Mouse (Mus musculus) CH12.LX (cell line): ENCODE data around the gene Mrpl40. TPM values are rescaled to one million over a fixed set of nuclear protein-coding genes. Genes with fewer than 3 reads are reported as not detected.

Experiments
- DNase-seq: peaks from one replicate; pipeline ENCODE4 v3.0.0-alpha.2; 2013; ENCODE audit errors: extremely low read depth
- H3K27ac ChIP-seq: 2 replicates; pipeline ENCODE4 v1.5.1; 2012; ENCODE audit warnings: low read depth, mild to moderate bottlenecking, control low read depth, moderate library complexity; ENCODE audit not compliant: insufficient read depth
- H3K27me3 ChIP-seq: replicated peaks from 2 replicates; pipeline ENCODE3; 2012; ENCODE audit warnings: inconsistent platforms
- H3K36me3 ChIP-seq, 2 experiments: replicated peaks in 1 of 2; 2 replicates each; pipeline versions ENCODE3 to v1.6.1; 2012; ENCODE audit warnings: inconsistent platforms in 1 of 2, low read length in 1 of 2, mild to moderate bottlenecking in 1 of 2, mixed read lengths in 1 of 2, moderate library complexity in 1 of 2; ENCODE audit not compliant: control insufficient read depth in 1 of 2, insufficient read depth in 1 of 2
- H3K4me1 ChIP-seq, 2 experiments: 2 replicates each; pipeline ENCODE4 v1.6.1; 2012; ENCODE audit warnings: inconsistent platforms in 1 of 2, moderate library complexity in 1 of 2; ENCODE audit not compliant: insufficient read depth in 2 of 2, control insufficient read depth in 1 of 2
- H3K4me2 ChIP-seq: 2 replicates; pipeline ENCODE4 v1.6.1; 2012; ENCODE audit warnings: low read depth, mild to moderate bottlenecking, control low read depth; ENCODE audit not compliant: poor library complexity, insufficient read depth, severe bottlenecking
- H3K4me3 ChIP-seq, 3 experiments: fragments of 150-350 bp in 1 of 3; sonication (generic) in 1 of 3; replicated peaks in 1 of 3; 2 replicates each; pipeline versions ENCODE3 to v1.5.1; 2011 to 2012; ENCODE audit warnings: low read depth in 2 of 3, low read length in 2 of 3, mild to moderate bottlenecking in 2 of 3, moderate library complexity in 2 of 3, control low read depth in 1 of 3, improper control_type of control experiment in 1 of 3, inconsistent platforms in 1 of 3, mixed read lengths in 1 of 3; ENCODE audit not compliant: poor library complexity in 1 of 3
- H3K79me2 ChIP-seq: replicated peaks from 2 replicates; pipeline ENCODE4 v1.6.1; 2012; ENCODE audit warnings: mild to moderate bottlenecking, moderate library complexity; ENCODE audit not compliant: control insufficient read depth, poor library complexity, insufficient read depth, severe bottlenecking; ENCODE audit errors: extremely low read depth
- H3K9ac ChIP-seq: 2 replicates; pipeline ENCODE4 v1.6.1; 2012; ENCODE audit warnings: low read depth, mild to moderate bottlenecking, control low read depth, moderate library complexity; ENCODE audit not compliant: insufficient read depth
- H3K9me3 ChIP-seq: replicated peaks from 2 replicates; pipeline ENCODE3; 2012; ENCODE audit warnings: low read length, inconsistent platforms, mixed read lengths
- EP300 ChIP-seq: IDR thresholded peaks from 2 replicates; pipeline ENCODE4 v1.6.1; 2011; ENCODE audit warnings: low read length, improper control_type of control experiment
- ETS1 ChIP-seq: conservative IDR thresholded peaks from 2 replicates; pipeline ENCODE4 v1.6.1; 2012; ENCODE audit warnings: low read depth, mild to moderate bottlenecking, inconsistent platforms, low read length, improper control_type of control experiment, moderate library complexity
- GABPA ChIP-seq: IDR thresholded peaks from 2 replicates; pipeline ENCODE4 v1.6.1; 2012; ENCODE audit warnings: low read depth, low read length, improper control_type of control experiment, inconsistent platforms; ENCODE audit not compliant: insufficient replicate concordance
- IRF4 ChIP-seq: IDR thresholded peaks from 2 replicates; pipeline ENCODE4 v1.6.1; 2014; ENCODE audit warnings: low read depth, mild to moderate bottlenecking, inconsistent platforms, low read length, improper control_type of control experiment
- JUN ChIP-seq: IDR thresholded peaks from 2 replicates; pipeline ENCODE4 v1.6.1; 2011; ENCODE audit warnings: low read depth, mild to moderate bottlenecking, low read length, improper control_type of control experiment, moderate library complexity; ENCODE audit not compliant: insufficient read depth
- JUND ChIP-seq: conservative IDR thresholded peaks from 2 replicates; pipeline ENCODE4 v1.6.1; 2011; ENCODE audit warnings: low read depth, low read length, improper control_type of control experiment
- KAT2A ChIP-seq: IDR thresholded peaks from 2 replicates; pipeline ENCODE4 v1.6.1; 2012; ENCODE audit warnings: low read length, improper control_type of control experiment, inconsistent platforms; ENCODE audit not compliant: insufficient replicate concordance
- MAX ChIP-seq: IDR thresholded peaks from 2 replicates; pipeline ENCODE4 v1.6.1; 2011; ENCODE audit warnings: low read length, improper control_type of control experiment
- MAZ ChIP-seq: IDR thresholded peaks from 2 replicates; pipeline ENCODE4 v1.6.1; 2012; ENCODE audit warnings: low read depth, mild to moderate bottlenecking, inconsistent platforms, low read length, improper control_type of control experiment, moderate library complexity
- MYC ChIP-seq: IDR thresholded peaks from 2 replicates; pipeline ENCODE4 v1.6.1; 2011; ENCODE audit warnings: low read depth, mild to moderate bottlenecking, improper control_type of control experiment, low read length
- NELFE ChIP-seq: IDR thresholded peaks from 2 replicates; pipeline ENCODE4 v1.6.1; 2011; ENCODE audit warnings: low read depth, low read length, improper control_type of control experiment
- NRF1 ChIP-seq: IDR thresholded peaks from 2 replicates; pipeline ENCODE4 v1.6.1; 2014; ENCODE audit warnings: low read depth, mild to moderate bottlenecking, inconsistent platforms, low read length, improper control_type of control experiment, moderate library complexity
- PAX5 ChIP-seq: IDR thresholded peaks from 2 replicates; pipeline ENCODE4 v1.6.1; 2012; ENCODE audit warnings: low read length, inconsistent platforms, mixed read lengths
- POLR2A ChIP-seq: IDR thresholded peaks from 2 replicates; pipeline ENCODE4 v1.6.1; 2011; ENCODE audit warnings: low read depth, mild to moderate bottlenecking, improper control_type of control experiment, low read length
- TBP ChIP-seq: conservative IDR thresholded peaks from 2 replicates; pipeline ENCODE4 v1.6.1; 2011; ENCODE audit warnings: low read depth, low read length, improper control_type of control experiment
- TCF12 ChIP-seq: IDR thresholded peaks from 2 replicates; pipeline ENCODE4 v1.6.1; 2014; ENCODE audit warnings: low read depth, mild to moderate bottlenecking, inconsistent platforms, low read length, improper control_type of control experiment
- UBTF ChIP-seq: IDR thresholded peaks from 2 replicates; pipeline ENCODE4 v1.6.1; 2012; ENCODE audit warnings: low read depth, mild to moderate bottlenecking, inconsistent platforms, low read length, improper control_type of control experiment, moderate library complexity
- USF2 ChIP-seq: conservative IDR thresholded peaks from 2 replicates; pipeline ENCODE4 v1.6.1; 2011; ENCODE audit warnings: low read depth, low read length, improper control_type of control experiment
- ZKSCAN1 ChIP-seq: IDR thresholded peaks from 2 replicates; pipeline ENCODE4 v1.6.1; 2012; ENCODE audit warnings: low read depth, inconsistent platforms, low read length, improper control_type of control experiment, borderline replicate concordance
- ZNF384 ChIP-seq: IDR thresholded peaks from 2 replicates; pipeline ENCODE4 v1.6.1; 2012; ENCODE audit warnings: low read depth, low read length, improper control_type of control experiment, inconsistent platforms
- dilution Hi-C: fragments of 300-500 bp; cut with MboI; formaldehyde crosslinking; loops from 2 replicates; pipeline ENCODE4 v1.14.3; 2020; ENCODE audit warnings: low sequenced_read_pairs; ENCODE audit not compliant: extremely low pct_unique_long_range_greater_than_20kb, extremely low pct_ligation_motif_present
- in situ Hi-C: fragments of 300-500 bp; cut with MboI; formaldehyde crosslinking; loops from 3 replicates; pipeline ENCODE4 v1.14.3; 2019; ENCODE audit warnings: low sequenced_read_pairs, low pct_ligation_motif_present, low pct_unique_long_range_greater_than_20kb, mixed read lengths
- polyA plus RNA-seq: library from polyadenylated mRNA; unstranded; fragments of >175 nt; gene quantifications from 2 replicates; pipeline ENCODE4 v1.2.1, GENCODE M21; 2012; ENCODE audit warnings: low read depth; ENCODE audit not compliant: insufficient read length
- total RNA-seq, 2 experiments: library from RNA; depleted of rRNA; stranded (reverse); fragments of 300-350 nt in 1 of 2; fragments of >200 nt in 1 of 2; gene quantifications; 2 replicates each; pipeline ENCODE4 v1.2.3; 2012 to 2014

Gene Mrpl40
- total and polyA plus RNA-seq, 3 experiments: 115 to 188 (median 171) TPM

DNA sequence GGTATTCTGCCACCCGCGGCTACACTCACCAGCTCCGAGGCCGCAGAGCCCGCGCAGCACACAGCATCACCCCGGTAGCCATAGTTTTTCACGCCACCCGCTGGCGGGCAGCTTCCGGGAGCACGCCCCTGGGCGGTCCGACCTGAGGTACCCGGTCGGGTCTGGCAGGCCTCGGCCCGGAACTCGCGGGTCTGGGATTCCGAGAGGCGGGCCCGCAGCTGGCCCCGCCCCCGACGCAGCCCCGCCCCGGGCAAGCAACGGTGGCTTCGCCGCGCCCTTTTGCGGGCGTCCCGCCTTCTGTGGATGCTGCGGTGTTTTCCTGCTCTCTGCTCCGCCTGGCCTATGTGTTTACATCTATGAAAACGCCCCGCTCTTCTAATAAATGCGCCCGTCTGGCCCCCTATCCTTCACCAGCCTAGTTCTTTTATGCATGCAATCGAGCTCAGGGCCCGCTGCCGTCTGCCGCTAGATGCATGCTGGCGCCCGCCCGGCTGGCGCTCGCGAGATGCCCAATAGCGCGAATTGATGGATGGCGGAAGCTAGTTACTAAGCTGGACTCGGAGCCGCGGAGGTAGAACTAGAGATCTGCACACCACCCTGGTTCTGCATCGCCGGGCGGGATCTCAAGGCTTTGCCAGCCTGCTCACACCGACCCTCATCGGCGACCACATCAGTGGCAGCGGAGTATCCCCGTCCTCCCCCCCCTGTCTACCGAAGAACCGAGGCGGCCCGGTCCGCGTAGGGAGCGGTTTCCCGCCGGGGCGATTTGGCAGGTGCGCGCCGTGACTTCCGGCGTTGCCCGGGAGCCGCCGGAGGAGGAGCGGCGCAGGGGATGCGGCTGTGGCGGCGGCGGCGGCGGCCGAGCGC, at the start of gene Mrpl40, which contains the start of gene Hira (continued):
- no peak for TF ChIP-seq ETS1

DNA sequence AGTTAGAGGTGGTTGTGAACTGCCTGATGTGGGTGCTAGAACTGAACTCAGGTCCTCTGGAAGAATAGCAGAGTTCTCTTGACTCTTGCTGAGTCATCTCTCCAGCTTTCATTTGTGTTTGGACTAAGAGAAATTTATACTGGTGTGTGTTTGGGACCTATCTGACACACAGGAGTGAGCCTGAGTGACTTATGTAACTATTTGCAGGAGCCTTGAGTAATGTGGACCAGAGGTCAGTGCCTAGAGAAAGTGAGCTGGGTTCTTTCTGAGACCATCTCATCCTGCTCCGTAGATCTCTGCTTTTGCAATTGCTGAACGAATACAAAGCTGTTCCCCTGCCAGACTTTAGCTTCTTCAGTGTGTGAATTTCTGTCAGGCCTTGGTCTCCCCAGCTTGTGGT, 45.1 kb upstream of the Mrpl40 start:
- Histone ChIP-seq H3K27me3 (no peaks in the 10 kb centered on the region), H3K9ac (no peak overlapping the region), H3K9me3 (no peaks in the 10 kb centered on the region), H3K79me2 (no peaks in the 10 kb centered on the region), H3K36me3 (peaks cover 77 to 95% of the 10 kb centered on the region in 2 experiments), H3K4me1 (no peaks in the 10 kb centered on the region), H3K4me3 (no peak overlapping the region), H3K4me2 (no peak overlapping the region), H3K27ac (no peak overlapping the region)
- no peak for DNase-seq
- in situ Hi-C loops (no loop called here), dilution Hi-C loops (no loop called here)
- TF ChIP-seq NELFE (no peak), UBTF (no peak), KAT2A (no peak), NRF1 (no peak), ZKSCAN1 (no peak), USF2 (no peak), IRF4 (no peak), ZNF384 (no peak), MYC (no peak)

DNA sequence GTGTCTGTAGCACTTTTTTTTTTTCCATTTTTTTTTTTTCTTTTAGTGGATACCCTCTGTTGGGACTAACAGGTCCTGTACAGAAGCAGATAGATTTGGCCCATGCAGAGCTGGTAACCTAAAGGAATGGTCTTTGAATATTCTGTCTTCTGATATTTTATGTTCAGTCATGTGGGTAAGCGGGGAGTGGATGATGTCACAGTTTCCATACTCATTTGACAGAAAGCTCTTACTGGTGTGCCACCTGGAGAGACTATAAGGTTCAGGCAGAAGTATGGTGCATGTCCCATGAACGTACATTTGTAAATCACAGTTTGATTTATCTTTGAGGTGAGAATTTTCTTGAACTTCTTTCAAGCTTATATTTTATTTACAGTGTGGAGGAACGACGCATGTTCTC, 39.4 kb upstream of the Mrpl40 start:
- Histone ChIP-seq H3K4me1 (peaks cover 3 to 14% of the 10 kb centered on the region in 2 experiments; a peak in 3 of 4 replicates), H3K4me3 (no peak overlapping the region), H3K79me2 (no peaks in the 10 kb centered on the region), H3K9ac (no peak overlapping the region), H3K36me3 (peaks cover 72 to 90% of the 10 kb centered on the region in 2 experiments), H3K27me3 (no peaks in the 10 kb centered on the region), H3K27ac (no peak overlapping the region), H3K9me3 (peaks cover 5% of the 10 kb centered on the region), H3K4me2 (no peak overlapping the region)
- 0 out of 2 replicates have a peak, but pooled peaks have one; percentile 28 for TF ChIP-seq TCF12
- TF ChIP-seq JUND: peak; percentile 92
- no peak for TF ChIP-seq ZKSCAN1
- no peak for TF ChIP-seq GABPA
- TF ChIP-seq EP300: peak; percentile 66
- TF ChIP-seq KAT2A: no peak
- TF ChIP-seq MAX: peak; percentile 23; the same call in 1 of the 2 replicates
- no peak for TF ChIP-seq UBTF
- no peak for TF ChIP-seq TBP
- peak; percentile 44; the same call in 1 of the 2 replicates for TF ChIP-seq MYC
- no peak for TF ChIP-seq MAZ
- 0 out of 2 replicates have a peak, but pooled peaks have one; percentile 16 for TF ChIP-seq IRF4
- TF ChIP-seq NRF1: no peak
- no peak for TF ChIP-seq POLR2A
- peak; percentile 93 for TF ChIP-seq JUN
- no peak for TF ChIP-seq PAX5
- in situ Hi-C loops: no loop called here
- peak; percentile 43 for DNase-seq
- dilution Hi-C loops: no loop called here
